Mouse (Mus musculus): Measurements from ENCODE around the gene Pfkl. TPM values are rescaled to one million over a fixed set of nuclear protein-coding genes. Genes with fewer than 3 reads are reported as not detected.

Pfkl gene
- polyA plus RNA-seq, 1 experiment from 2014 or later = 171 TPM

- Histone ChIP-seq H3K9me3 (no peaks in the 10 kb centered on the region), H3K4me2 (peak within 1 kb of the TSS; percentile 76), H3K27ac (peak within 1 kb of the TSS; percentile 22; the same call in 1 of the 2 replicates), H3K9ac (peak within 1 kb of the TSS; percentile 60), H3K4me3 (peak within 1 kb of the TSS; percentile 64), H3K4me1 (peaks cover 13% of the 10 kb centered on the region), H3K36me3 (0 out of 2 replicates have a peak, but pooled peaks cover 3% of the 10 kb centered on the region), H3K27me3 (no peaks in the 10 kb centered on the region)
- WGBS = 2% methylated on average over 57 of the region's 57 CpGs
- peak; percentile 98 for ATAC-seq (ENCODE audit: borderline replicate concordance, extremely low read depth, low FRiP score, low TSS enrichment)
Measured at GRCm38 (mm10) chr10:77978351-77979350, 31.2 kb downstream of the Pfkl start, which contains the start of gene 1810043G02Rik. Gene 1810043G02Rik (plus strand): TSS chr10:77978524.

- no peaks in the 10 kb centered on the region for H3K9me3 ChIP-seq
- ATAC-seq (ENCODE audit: borderline replicate concordance, extremely low read depth, low FRiP score, low TSS enrichment) = no peak
- no peak overlapping the region for H3K4me2 ChIP-seq
- H3K9ac ChIP-seq = no peak overlapping the region
- peaks cover 13% of the 10 kb centered on the region for H3K4me1 ChIP-seq
- H3K27ac ChIP-seq = no peak overlapping the region
- H3K27me3 ChIP-seq = no peaks in the 10 kb centered on the region
- WGBS = 57% methylated on average over 8 of the region's 8 CpGs
- H3K36me3 ChIP-seq = 0 out of 2 replicates have a peak, but pooled peaks cover 1% of the 10 kb centered on the region
- H3K4me3 ChIP-seq = no peak overlapping the region
Measured at GRCm38 (mm10) chr10:77976458-77977150, 33.3 kb downstream of the Pfkl start.

GRCm38 (mm10) chr10:77975653-77976052 is 34.2 kb downstream of the Pfkl start:
- H3K9me3 ChIP-seq = no peaks in the 10 kb centered on the region
- H3K9ac ChIP-seq = no peak overlapping the region
- WGBS = 6% methylated on average over 4 of the region's 4 CpGs
- H3K4me2 ChIP-seq = no peak overlapping the region
- H3K27ac ChIP-seq = no peak overlapping the region
- peaks cover under 1% of the 10 kb centered on the region for H3K27me3 ChIP-seq
- H3K36me3 ChIP-seq = no peaks in the 10 kb centered on the region
- peaks cover 13% of the 10 kb centered on the region for H3K4me1 ChIP-seq
- ATAC-seq (ENCODE audit: borderline replicate concordance, extremely low read depth, low FRiP score, low TSS enrichment) = no peak
- no peak overlapping the region for H3K4me3 ChIP-seq

GRCm38 (mm10) chr10:77974811-77975210 is 35.1 kb downstream of the Pfkl start:
- H3K4me1 ChIP-seq = peaks cover 16% of the 10 kb centered on the region
- WGBS = 54% methylated on average over 5 of the region's 5 CpGs
- H3K27ac ChIP-seq = no peak overlapping the region
- H3K4me3 ChIP-seq = no peak overlapping the region
- no peaks in the 10 kb centered on the region for H3K9me3 ChIP-seq
- H3K36me3 ChIP-seq = no peaks in the 10 kb centered on the region
- no peak overlapping the region for H3K9ac ChIP-seq
- peaks cover 9% of the 10 kb centered on the region for H3K27me3 ChIP-seq
- H3K4me2 ChIP-seq = no peak overlapping the region
- no peak for ATAC-seq (ENCODE audit: borderline replicate concordance, extremely low read depth, low FRiP score, low TSS enrichment)

- Histone ChIP-seq H3K27ac (no peak overlapping the region), H3K9me3 (no peaks in the 10 kb centered on the region), H3K9ac (no peak overlapping the region), H3K4me1 (peaks cover 18% of the 10 kb centered on the region), H3K4me2 (no peak overlapping the region), H3K36me3 (no peaks in the 10 kb centered on the region), H3K4me3 (no peak overlapping the region), H3K27me3 (peaks cover 14% of the 10 kb centered on the region)
- no peak for ATAC-seq (ENCODE audit: borderline replicate concordance, extremely low read depth, low FRiP score, low TSS enrichment)
- WGBS = 57% methylated on average over 5 of the region's 5 CpGs
Measured at GRCm38 (mm10) chr10:77974323-77974722, 35.6 kb downstream of the Pfkl start.

GRCm38 (mm10) chr10:77971709-77972553 is 38.0 kb downstream of the Pfkl start:
- 0 out of 2 replicates have a peak, but pooled peaks cover 7% of the 10 kb centered on the region for H3K4me1 ChIP-seq
- H3K36me3 ChIP-seq = no peaks in the 10 kb centered on the region
- H3K9ac ChIP-seq = no peak overlapping the region
- no peak for ATAC-seq (ENCODE audit: borderline replicate concordance, extremely low read depth, low FRiP score, low TSS enrichment)
- 60% methylated on average over 17 of the region's 17 CpGs for WGBS
- no peak overlapping the region for H3K4me3 ChIP-seq
- no peak overlapping the region for H3K4me2 ChIP-seq
- H3K27me3 ChIP-seq = peaks cover 31% of the 10 kb centered on the region
- no peaks in the 10 kb centered on the region for H3K9me3 ChIP-seq
- no peak overlapping the region for H3K27ac ChIP-seq

GRCm38 (mm10) chr10:77971191-77971590 is 38.7 kb downstream of the Pfkl start:
- Histone ChIP-seq H3K36me3 (no peaks in the 10 kb centered on the region), H3K4me3 (no peak overlapping the region), H3K4me1 (0 out of 2 replicates have a peak, but pooled peaks cover 7% of the 10 kb centered on the region), H3K9ac (no peak overlapping the region), H3K4me2 (no peak overlapping the region), H3K9me3 (no peaks in the 10 kb centered on the region), H3K27ac (no peak overlapping the region), H3K27me3 (peaks cover 31% of the 10 kb centered on the region)
- WGBS = 85% methylated on average over 10 of the region's 10 CpGs
- no peak for ATAC-seq (ENCODE audit: borderline replicate concordance, extremely low read depth, low FRiP score, low TSS enrichment)

GRCm38 (mm10) chr10:77970481-77970880 is 39.4 kb downstream of the Pfkl start, which contains the start of gene Trpm2:
Gene Trpm2 (minus strand): TSS chr10:77970563.
- 69% methylated on average over 6 of the region's 6 CpGs for WGBS

GRCm38 (mm10) chr10:77969973-77970325 is 39.9 kb downstream of the Pfkl start:
- no peak overlapping the region for H3K27ac ChIP-seq
- H3K4me3 ChIP-seq = peak overlapping the region; percentile 23
- H3K9me3 ChIP-seq = no peaks in the 10 kb centered on the region
- ATAC-seq (ENCODE audit: borderline replicate concordance, extremely low read depth, low FRiP score, low TSS enrichment) = no peak
- peak overlapping the region; percentile 53 for H3K4me2 ChIP-seq
- H3K4me1 ChIP-seq = 0 out of 2 replicates have a peak, but pooled peaks cover 7% of the 10 kb centered on the region
- no peaks in the 10 kb centered on the region for H3K36me3 ChIP-seq
- WGBS = 8% methylated on average over 8 of the region's 8 CpGs
- no peak overlapping the region; the same call in 1 of the 2 replicates for H3K9ac ChIP-seq
- H3K27me3 ChIP-seq = peaks cover 31% of the 10 kb centered on the region

More at GRCm38 (mm10) chr10:77970481-77970880, 39.4 kb downstream of the Pfkl start, which contains the start of gene Trpm2:
- no peaks in the 10 kb centered on the region for H3K36me3 ChIP-seq
- no peaks in the 10 kb centered on the region for H3K9me3 ChIP-seq
- no peak within 1 kb of the TSS; the same call in 1 of the 2 replicates for H3K9ac ChIP-seq
- H3K4me1 ChIP-seq = 0 out of 2 replicates have a peak, but pooled peaks cover 7% of the 10 kb centered on the region
- no peak within 1 kb of the TSS for H3K27ac ChIP-seq
- H3K4me3 ChIP-seq = peak within 1 kb of the TSS; percentile 23
- peaks cover 31% of the 10 kb centered on the region for H3K27me3 ChIP-seq
- peak within 1 kb of the TSS; percentile 53 for H3K4me2 ChIP-seq
- ATAC-seq (ENCODE audit: borderline replicate concordance, extremely low read depth, low FRiP score, low TSS enrichment) = no peak

GRCm38 (mm10) chr10:77969274-77969972 is 40.5 kb downstream of the Pfkl start:
- 3% methylated on average over 26 of the region's 26 CpGs for WGBS
- no peak for ATAC-seq (ENCODE audit: borderline replicate concordance, extremely low read depth, low FRiP score, low TSS enrichment)
- H3K4me3 ChIP-seq = peak overlapping the region; percentile 23

More at GRCm38 (mm10) chr10:77969274-77969972, 40.5 kb downstream of the Pfkl start:
- Histone ChIP-seq H3K36me3 (no peaks in the 10 kb centered on the region), H3K27me3 (peaks cover 31% of the 10 kb centered on the region), H3K9me3 (no peaks in the 10 kb centered on the region), H3K4me2 (peak overlapping the region; percentile 53), H3K27ac (no peak overlapping the region), H3K4me1 (0 out of 2 replicates have a peak, but pooled peaks cover 7% of the 10 kb centered on the region), H3K9ac (no peak overlapping the region; the same call in 1 of the 2 replicates)
